Mouse (Mus musculus): ENCODE data around the gene Hcrt. TPM values are rescaled to one million over a fixed set of nuclear protein-coding genes. Genes with fewer than 3 reads are reported as not detected.

Hcrt gene
- polyA plus RNA-seq, 1 experiment, result not detected

DNA sequence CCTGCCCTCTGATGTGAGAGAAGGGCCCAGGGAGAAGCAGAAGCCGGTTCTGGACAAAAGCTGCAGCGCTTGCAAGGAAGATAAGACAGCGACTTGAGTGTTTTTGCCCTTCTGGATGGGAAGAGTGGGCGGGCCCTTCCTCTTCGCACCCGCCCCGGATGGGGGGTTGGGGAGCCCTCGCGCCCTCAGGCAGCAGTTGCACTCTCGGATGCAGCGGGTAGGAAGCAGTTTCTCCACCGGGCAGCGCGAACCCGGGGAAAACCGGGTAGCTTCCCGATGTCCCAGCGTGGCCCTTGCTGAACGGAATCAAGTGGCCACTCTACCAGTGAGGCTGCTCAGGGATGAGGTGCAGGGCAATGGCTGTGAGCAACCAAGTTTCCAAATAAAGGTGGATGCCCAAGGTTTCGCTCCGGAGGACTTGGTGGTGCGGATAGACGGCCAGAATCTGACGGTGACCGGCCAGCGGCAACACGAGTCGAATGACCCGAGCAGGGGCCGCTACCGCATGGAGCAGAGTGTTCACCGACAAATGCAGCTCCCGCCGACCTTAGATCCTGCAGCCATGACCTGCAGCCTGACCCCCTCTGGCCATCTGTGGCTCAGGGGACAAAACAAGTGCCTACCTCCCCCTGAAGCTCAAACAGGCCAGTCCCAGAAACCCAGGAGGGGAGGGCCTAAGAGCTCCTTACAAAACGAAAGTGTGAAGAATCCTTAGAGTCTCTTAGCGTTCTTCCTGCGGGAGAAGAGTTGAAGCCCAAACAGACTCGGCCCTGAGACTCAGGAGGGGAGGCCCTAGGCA lies 48.8 kb downstream of the Hcrt start, which contains the start of gene Hspb9:
Gene Hspb9, plus strand, starts transcription at position 116 of the 799 bp plus-strand sequence.
- Histone ChIP-seq H3K36me3 (ENCODE audit: control insufficient read depth, insufficient read depth) (peaks cover 64% of the 10 kb centered on the region), H3K79me2 (ENCODE audit: control insufficient read depth, insufficient read depth) (peaks cover 18% of the 10 kb centered on the region), H3K4me3 (ENCODE audit: insufficient read depth, poor library complexity, severe bottlenecking) (no peak within 1 kb of the TSS), H3K79me3 (ENCODE audit: low read depth) (peaks cover 9% of the 10 kb centered on the region), H3ac (ENCODE audit: control insufficient read depth, insufficient read length, low read depth) (no peak within 1 kb of the TSS), H3K27me3 (ENCODE audit: control insufficient read depth, insufficient read depth, insufficient read length) (no peaks in the 10 kb centered on the region)
- TF ChIP-seq MAX (IDR thresholded peaks at IDR 0.05), result no peak
- TF ChIP-seq CTCF (IDR thresholded peaks at IDR 0.05; ENCODE audit: control insufficient read depth, insufficient read depth, insufficient read length), result no peak

DNA sequence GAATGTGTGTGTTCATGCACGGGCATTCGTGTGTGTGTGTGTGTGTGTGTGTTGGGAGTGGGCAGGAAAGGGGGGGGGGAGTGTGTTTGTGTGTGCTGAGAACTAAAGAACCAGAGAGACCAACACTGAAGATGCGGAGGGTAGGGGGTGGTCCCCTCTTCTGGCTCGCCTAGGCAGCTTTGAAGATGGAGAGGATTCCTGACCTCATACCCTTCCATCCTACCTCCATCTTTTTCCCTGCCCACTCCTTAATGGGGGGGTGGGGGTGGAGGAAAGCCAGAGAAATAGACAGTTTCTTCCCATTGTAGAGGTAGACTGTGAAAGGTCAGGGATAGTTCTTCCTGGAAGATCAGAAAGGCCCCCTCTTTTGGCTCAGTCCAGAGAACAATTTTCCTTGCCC lies 49.6 kb downstream of the Hcrt start:
- Histone ChIP-seq H3K36me3 (ENCODE audit: control insufficient read depth, insufficient read depth) (peaks cover 66% of the 10 kb centered on the region), H3ac (ENCODE audit: control insufficient read depth, insufficient read length, low read depth) (no peak overlapping the region), H3K79me2 (ENCODE audit: control insufficient read depth, insufficient read depth) (peaks cover 18% of the 10 kb centered on the region), H3K27me3 (ENCODE audit: control insufficient read depth, insufficient read depth, insufficient read length) (no peaks in the 10 kb centered on the region), H3K4me3 (ENCODE audit: insufficient read depth, poor library complexity, severe bottlenecking) (no peak overlapping the region), H3K79me3 (ENCODE audit: low read depth) (peaks cover 9% of the 10 kb centered on the region)
- no peak for TF ChIP-seq MYOD1 (IDR thresholded peaks at IDR 0.05; ENCODE audit: control insufficient read depth, insufficient read length, low read depth)
- no peak for TF ChIP-seq MAX (IDR thresholded peaks at IDR 0.05)
- no peak for TF ChIP-seq CTCF (IDR thresholded peaks at IDR 0.05; ENCODE audit: control insufficient read depth, insufficient read depth, insufficient read length)

DNA sequence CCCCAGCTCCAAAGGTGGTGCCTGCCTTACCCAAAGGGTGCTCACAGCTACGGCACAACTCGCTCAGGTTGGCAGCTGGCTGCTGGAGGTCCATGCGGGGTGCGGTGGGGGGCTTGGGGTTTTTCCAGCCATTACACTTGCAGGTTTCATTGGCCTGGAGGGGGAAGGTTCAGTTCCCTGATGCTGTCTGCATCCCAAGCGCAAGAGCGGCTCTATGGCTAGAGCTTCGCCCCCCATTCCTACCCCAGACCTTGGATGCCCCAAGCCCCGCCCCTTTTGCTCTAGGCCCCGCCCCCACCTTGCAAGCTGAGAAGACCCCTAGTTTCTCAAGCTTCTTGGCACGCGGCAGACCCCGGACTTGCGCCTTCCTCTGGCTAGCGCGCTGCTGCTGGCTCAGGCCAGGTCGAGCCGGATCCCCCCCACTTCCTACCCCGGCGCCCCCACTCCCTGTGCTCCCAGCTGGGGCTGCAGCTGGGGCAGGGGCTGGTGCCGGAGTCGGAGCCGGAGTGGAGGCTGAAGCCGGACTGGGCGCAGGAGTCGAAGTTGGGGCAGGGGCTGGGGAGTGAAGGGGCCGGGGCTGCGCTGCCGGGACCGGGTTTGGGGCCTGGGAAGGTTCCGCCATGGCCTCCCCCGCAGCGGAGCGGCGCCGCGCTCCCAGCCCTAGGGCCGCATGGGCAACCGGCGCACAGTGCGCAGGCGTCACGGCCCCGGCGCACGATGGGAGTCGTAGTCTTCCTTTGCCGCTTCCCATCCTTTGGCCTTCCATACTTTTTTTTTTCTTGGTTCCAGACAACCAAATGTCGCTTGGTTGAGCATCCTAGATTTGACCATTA lies 50.7 kb downstream of the Hcrt start, which contains the start of gene Kat2a:
Gene Kat2a, minus strand, starts transcription at position 683 of the 833 bp plus-strand sequence.
- H3K79me2 ChIP-seq (ENCODE audit: control insufficient read depth, insufficient read depth), result peaks cover 18% of the 10 kb centered on the region
- H3K36me3 ChIP-seq (ENCODE audit: control insufficient read depth, insufficient read depth), result peaks cover 65% of the 10 kb centered on the region
- TF ChIP-seq CEBPB (IDR thresholded peaks at IDR 0.05; ENCODE audit: low read depth), result no peak
- peak; percentile 93 for TF ChIP-seq MAX (IDR thresholded peaks at IDR 0.05)
- H3K79me3 ChIP-seq (ENCODE audit: low read depth), result peaks cover 9% of the 10 kb centered on the region
- no peaks in the 10 kb centered on the region for H3K27me3 ChIP-seq (ENCODE audit: control insufficient read depth, insufficient read depth, insufficient read length)
- H3K4me3 ChIP-seq (ENCODE audit: insufficient read depth, poor library complexity, severe bottlenecking), result peak within 1 kb of the TSS; percentile 94
- H3ac ChIP-seq (ENCODE audit: control insufficient read depth, insufficient read length, low read depth), result peak within 1 kb of the TSS; percentile 82

Other genes starting within 250 kb of the Hcrt start
- 86.6 TPM for gene Acly, start 234.9 kb downstream of the Hcrt start, polyA plus RNA-seq (2012; fragmentation: generic; extraction: Trizol)
- gene Ttc25, start 217.3 kb downstream of the Hcrt start, polyA plus RNA-seq (2012; fragmentation: generic; extraction: Trizol), result 0.06 TPM
- 10.2 TPM for gene Cnp, start 188.0 kb downstream of the Hcrt start, polyA plus RNA-seq (2012; fragmentation: generic; extraction: Trizol)
- gene Nkiras2, start 143.7 kb downstream of the Hcrt start, polyA plus RNA-seq (2012; fragmentation: generic; extraction: Trizol), result 36.1 TPM
- 89.7 TPM for gene Dnajc7, start 142.8 kb downstream of the Hcrt start, polyA plus RNA-seq (2012; fragmentation: generic; extraction: Trizol)
- not detected for gene Zfp385c, start 70.5 kb downstream of the Hcrt start, polyA plus RNA-seq (2012; fragmentation: generic; extraction: Trizol)
- gene Dhx58, start 58.7 kb downstream of the Hcrt start, polyA plus RNA-seq (2012; fragmentation: generic; extraction: Trizol), result 0.64 TPM
- gene Kat2a, start 50.5 kb downstream of the Hcrt start, polyA plus RNA-seq (2012; fragmentation: generic; extraction: Trizol), result 50.3 TPM
- 0.68 TPM for gene Hspb9, start 49.1 kb downstream of the Hcrt start, polyA plus RNA-seq (2012; fragmentation: generic; extraction: Trizol)
- gene Rab5c, start 24.7 kb downstream of the Hcrt start, polyA plus RNA-seq (2012; fragmentation: generic; extraction: Trizol), result 136 TPM
- gene Kcnh4, start 3.0 kb downstream of the Hcrt start, polyA plus RNA-seq (2012; fragmentation: generic; extraction: Trizol), result not detected
- 5.5 TPM for gene Ghdc, start 8.0 kb upstream of the Hcrt start, polyA plus RNA-seq (2012; fragmentation: generic; extraction: Trizol)
- 2.4 TPM for gene Stat5b, start 87.8 kb upstream of the Hcrt start, polyA plus RNA-seq (2012; fragmentation: generic; extraction: Trizol)
- 13.3 TPM for gene Stat5a, start 96.4 kb upstream of the Hcrt start, polyA plus RNA-seq (2012; fragmentation: generic; extraction: Trizol)
- gene Stat3, start 176.6 kb upstream of the Hcrt start, polyA plus RNA-seq (2012; fragmentation: generic; extraction: Trizol), result 36.1 TPM
- 418 TPM for gene Cavin1, start 208.0 kb upstream of the Hcrt start, polyA plus RNA-seq (2012; fragmentation: generic; extraction: Trizol)
- gene Atp6v0a1, start 246.5 kb upstream of the Hcrt start, polyA plus RNA-seq (2012; fragmentation: generic; extraction: Trizol), result 22.8 TPM

Data from C2C12 (cell line).